Comparison of ENCODE assay signal across 8 mouse cellular contexts in the genomic region with DNA sequence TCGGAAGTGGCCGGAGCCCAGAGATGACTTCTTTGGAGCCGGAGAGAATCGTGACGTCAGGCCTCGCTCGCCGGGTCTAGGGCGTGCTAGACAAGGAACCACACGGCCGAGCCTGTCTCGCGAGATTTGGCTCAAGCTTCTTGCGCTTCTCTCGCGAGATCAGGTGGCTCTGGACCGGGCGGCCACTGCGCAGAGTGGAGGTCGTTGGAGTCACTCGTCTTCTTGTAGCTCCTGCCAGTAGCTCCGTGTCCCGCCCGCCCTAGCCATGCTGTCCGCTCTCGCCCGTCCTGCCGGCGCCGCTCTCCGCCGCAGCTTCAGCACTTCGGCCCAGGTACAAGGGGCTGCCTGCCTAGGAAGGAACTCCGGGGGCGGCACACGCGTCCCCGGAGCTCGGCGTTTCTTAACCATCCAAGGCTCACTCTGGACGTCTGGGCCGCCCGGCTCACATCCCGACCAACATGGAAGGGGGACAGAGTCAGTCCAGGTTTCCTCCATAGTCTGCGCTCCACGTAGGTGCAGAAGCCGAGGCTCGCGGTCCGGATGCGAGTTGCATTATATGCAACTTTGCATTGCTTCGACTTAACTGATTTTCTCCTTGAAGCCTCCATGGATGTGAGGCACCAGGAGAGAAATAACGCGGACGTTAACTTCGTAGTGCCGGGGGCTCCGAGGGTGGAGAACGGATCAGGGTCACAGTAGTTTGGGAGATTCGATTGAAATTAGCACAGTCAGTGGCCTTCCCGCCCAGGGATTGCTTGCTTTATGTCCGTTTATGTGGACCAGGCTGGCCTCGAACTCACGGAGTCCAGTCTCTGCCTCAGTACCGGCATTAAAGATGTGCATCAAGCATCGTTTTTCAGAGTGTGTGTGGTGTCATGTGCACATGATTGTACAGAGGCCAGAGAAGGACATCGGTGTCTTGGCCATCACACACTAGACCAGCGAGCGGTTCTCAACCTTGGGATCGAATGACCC. TPM values are rescaled to one million over a fixed set of nuclear protein-coding genes. Genes with fewer than 3 reads are reported as not detected.
A peak's percentile ranks its signal among the peaks of the same experiment; 100 is the strongest.
DNase-seq lines count a peak whose midpoint lies in the region; ATAC-seq and TF ChIP-seq lines count a peak whose summit lies in the region.

A gene (plus strand): TSS at position 10 of the 975 bp plus-strand sequence.

- TF ChIP-seq POLR2A in brain, embryonic 14.5 days (IDR thresholded peaks at IDR 0.05; ENCODE audit: borderline replicate concordance, extremely low read depth, insufficient read depth, insufficient read length, poor library complexity, severe bottlenecking), result peak; percentile 76; the same call in 1 of the 2 replicates
- peak; percentile 97 for TF ChIP-seq POLR2A in liver, adult 2 months (IDR thresholded peaks at IDR 0.05; ENCODE audit: extremely low read depth, insufficient read depth, low read length)
- peak; percentile 99 for TF ChIP-seq POLR2A in myocyte (IDR thresholded peaks at IDR 0.05; ENCODE audit: insufficient read length, low read depth)

- H3K4me3 ChIP-seq in C2C12 (ENCODE audit: insufficient read depth, poor library complexity, severe bottlenecking) (peak within 1 kb of the TSS; percentile 97), myocyte (peak within 1 kb of the TSS; percentile 99)
- peak within 1 kb of the TSS; percentile 89 for H3K4me3 ChIP-seq in erythroblast, embryonic 14.5 days (replicated peaks)
- peak within 1 kb of the TSS; percentile 92 for H3K4me3 ChIP-seq in heart, embryonic 11.5 days (ENCODE audit: low read depth, low read length)
- H3K4me3 ChIP-seq in kidney, embryonic 16.5 days (ENCODE audit: low read length), result peak within 1 kb of the TSS; percentile 91
- peak within 1 kb of the TSS; percentile 86 for H3K4me3 ChIP-seq in liver, adult 2 months (ENCODE audit: insufficient read depth, low read depth, low read length)

- H3K79me2 ChIP-seq in C2C12 (ENCODE audit: control insufficient read depth, insufficient read depth) (peaks cover 54% of the 10 kb centered on the region), myocyte (ENCODE audit: control insufficient read depth, insufficient read depth) (peaks cover 38% of the 10 kb centered on the region)
- H3K79me2 ChIP-seq in liver, adult 2 months (ENCODE audit: control insufficient read depth, insufficient read depth, low read length), result peaks cover 18% of the 10 kb centered on the region; the same call in 1 of the 2 replicates

- no peak for TF ChIP-seq CTCF in C2C12 (IDR thresholded peaks at IDR 0.05; ENCODE audit: control insufficient read depth, insufficient read depth, insufficient read length)
- TF ChIP-seq CTCF in brain, embryonic 14.5 days (IDR thresholded peaks at IDR 0.05; ENCODE audit: borderline replicate concordance, extremely low read depth, insufficient read depth, insufficient read length), result no peak
- TF ChIP-seq CTCF in liver, adult 2 months (IDR thresholded peaks at IDR 0.05; ENCODE audit: low read depth, low read length), result no peak

- WGBS in heart, embryonic 11.5 days (ENCODE audit: insufficient replicate concordance), result under 1% methylated on average over 70 of the region's 70 CpGs
- WGBS in kidney, embryonic 16.5 days, result under 1% methylated on average over 69 of the region's 70 CpGs
- WGBS in liver, adult 2 months, result under 1% methylated on average over 70 of the region's 70 CpGs

- H3K4me2 ChIP-seq in heart, embryonic 11.5 days, result peak within 1 kb of the TSS; percentile 84
- H3K4me2 ChIP-seq in kidney, embryonic 16.5 days (replicated peaks; ENCODE audit: low read depth, low read length), result peak within 1 kb of the TSS; percentile 81
- H3K4me2 ChIP-seq in myocyte (ENCODE audit: low read depth), result peak within 1 kb of the TSS; percentile 92

- H3K9me3 ChIP-seq in erythroblast, embryonic 14.5 days (ENCODE audit: control insufficient read depth, low read length), result no peaks in the 10 kb centered on the region
- no peaks in the 10 kb centered on the region for H3K9me3 ChIP-seq in heart, embryonic 11.5 days (replicated peaks; ENCODE audit: control insufficient read depth, low read length)
- no peaks in the 10 kb centered on the region for H3K9me3 ChIP-seq in kidney, embryonic 16.5 days (ENCODE audit: low read length)

- H3K79me3 ChIP-seq in C2C12 (ENCODE audit: low read depth), result peaks cover 46% of the 10 kb centered on the region

- peak within 1 kb of the TSS; percentile 87 for H3ac ChIP-seq in C2C12 (ENCODE audit: control insufficient read depth, insufficient read length, low read depth)
- peak within 1 kb of the TSS; percentile 67 for H3ac ChIP-seq in myocyte (ENCODE audit: control insufficient read depth, insufficient read length)

- H3K4me1 ChIP-seq in erythroblast, embryonic 14.5 days (ENCODE audit: control insufficient read depth), result peaks cover 47% of the 10 kb centered on the region
- H3K4me1 ChIP-seq in heart, embryonic 11.5 days (ENCODE audit: control insufficient read depth, insufficient read depth, low read length), result peaks cover 20% of the 10 kb centered on the region
- peaks cover 30% of the 10 kb centered on the region for H3K4me1 ChIP-seq in kidney, embryonic 16.5 days (ENCODE audit: insufficient read depth, low read length)
- peaks cover 48% of the 10 kb centered on the region for H3K4me1 ChIP-seq in liver, adult 2 months (ENCODE audit: control insufficient read depth, insufficient read depth, low read length)

- peak within 1 kb of the TSS; percentile 97 for H3K27ac ChIP-seq in heart, embryonic 11.5 days (ENCODE audit: low read depth, low read length)
- peak within 1 kb of the TSS; percentile 95 for H3K27ac ChIP-seq in kidney, embryonic 16.5 days (ENCODE audit: low read length)
- peak within 1 kb of the TSS; percentile 90 for H3K27ac ChIP-seq in liver, adult 2 months (replicated peaks; ENCODE audit: insufficient read depth, low read depth, low read length)

- H3K27me3 ChIP-seq in C2C12 (ENCODE audit: control insufficient read depth, insufficient read depth, insufficient read length) (no peaks in the 10 kb centered on the region), myocyte (ENCODE audit: control insufficient read depth, insufficient read depth, insufficient read length) (no peaks in the 10 kb centered on the region)
- peaks cover 5% of the 10 kb centered on the region for H3K27me3 ChIP-seq in erythroblast, embryonic 14.5 days (ENCODE audit: control insufficient read depth)
- no peaks in the 10 kb centered on the region for H3K27me3 ChIP-seq in heart, embryonic 11.5 days (ENCODE audit: control insufficient read depth, insufficient read depth, low read length)
- H3K27me3 ChIP-seq in kidney, embryonic 16.5 days (ENCODE audit: insufficient read depth, low read length), result no peaks in the 10 kb centered on the region
- H3K27me3 ChIP-seq in liver, adult 2 months (ENCODE audit: control insufficient read depth, insufficient read depth, low read length), result no peaks in the 10 kb centered on the region
- H3K27me3 ChIP-seq in splenic B cell, adult 2 months (ENCODE audit: control insufficient read depth, insufficient read depth, low read length, poor library complexity, severe bottlenecking), result no peaks in the 10 kb centered on the region

- H3K36me3 ChIP-seq in C2C12 (ENCODE audit: control insufficient read depth, insufficient read depth) (peaks cover 23% of the 10 kb centered on the region), myocyte (ENCODE audit: control insufficient read depth, insufficient read depth) (peaks cover 17% of the 10 kb centered on the region)
- peaks cover 40% of the 10 kb centered on the region for H3K36me3 ChIP-seq in erythroblast, embryonic 14.5 days (ENCODE audit: control insufficient read depth)
- H3K36me3 ChIP-seq in heart, embryonic 11.5 days (ENCODE audit: control insufficient read depth, insufficient read depth, low read length), result peaks cover 19% of the 10 kb centered on the region
- H3K36me3 ChIP-seq in kidney, embryonic 16.5 days (ENCODE audit: insufficient read depth, low read length), result peaks cover 12% of the 10 kb centered on the region
- peaks cover 5% of the 10 kb centered on the region for H3K36me3 ChIP-seq in liver, adult 2 months (ENCODE audit: control insufficient read depth, insufficient read depth, low read length)
- H3K36me3 ChIP-seq in splenic B cell, adult 2 months (ENCODE audit: control insufficient read depth, insufficient read depth, low read length, poor library complexity, severe bottlenecking), result no peaks in the 10 kb centered on the region

- DNase-seq in brain, embryonic 14.5 days (ENCODE audit: low read depth), result peak; percentile 100
- peak; percentile 98 for DNase-seq in liver, adult 2 months (ENCODE audit: extremely low read depth, low read depth, low spot score)
- peak; percentile 100 for DNase-seq in splenic B cell, adult 2 months (ENCODE audit: low read depth, low spot score)

- ATAC-seq in heart, embryonic 11.5 days (replicated peaks; ENCODE audit: insufficient number of reproducible peaks, low FRiP score, low TSS enrichment), result peak; percentile 97
- peak; percentile 98 for ATAC-seq in kidney, embryonic 16.5 days (ENCODE audit: low FRiP score, low TSS enrichment)

- H3K9ac ChIP-seq in heart, embryonic 11.5 days (ENCODE audit: low read depth, low read length), result peak within 1 kb of the TSS; percentile 99
- peak within 1 kb of the TSS; percentile 95 for H3K9ac ChIP-seq in kidney, embryonic 16.5 days (replicated peaks; ENCODE audit: low read length)
- peak within 1 kb of the TSS; percentile 94 for H3K9ac ChIP-seq in liver, adult 2 months (ENCODE audit: low read depth, low read length)

TF ChIP-seq in C2C12, 6 proteins besides CTCF, POLR2A, EP300 and RAD21:
- TF ChIP-seq MYOD1 (IDR thresholded peaks at IDR 0.05; ENCODE audit: control insufficient read depth, insufficient read length, low read depth), result no peak
- TF ChIP-seq MAX (IDR thresholded peaks at IDR 0.05), result peak; percentile 26

TF ChIP-seq in myocyte, 11 proteins besides CTCF, POLR2A, EP300 and RAD21 (continues in another document):
- TF ChIP-seq E2F4 (IDR thresholded peaks at IDR 0.05; ENCODE audit: insufficient read depth), result no peak
- TF ChIP-seq MYOG (IDR thresholded peaks at IDR 0.05; ENCODE audit: control insufficient read depth in 1 of 3, insufficient read depth in 1 of 3, insufficient read length in 2 of 3, low read depth in 2 of 3), result no peak
- no peak for TF ChIP-seq MYOD1 (IDR thresholded peaks at IDR 0.05; ENCODE audit: control insufficient read depth in 1 of 3, insufficient read length in 2 of 3, low read depth in 2 of 3)
- no peak for TF ChIP-seq CEBPB (IDR thresholded peaks at IDR 0.05; ENCODE audit: insufficient read depth, poor library complexity, severe bottlenecking)
- no peak for TF ChIP-seq TCF12 (IDR thresholded peaks at IDR 0.05; ENCODE audit: insufficient read depth, poor library complexity, severe bottlenecking)
- peak; percentile 98 for TF ChIP-seq POLR2AphosphoS2 (IDR thresholded peaks at IDR 0.05; ENCODE audit: insufficient read length, low read depth)
- TF ChIP-seq MAX (IDR thresholded peaks at IDR 0.05; ENCODE audit: low read depth), result no peak

RNA-seq across cellular contexts. Expression of the gene that starts here (rescaled TPM):
- polyA plus RNA-seq in C2C12 (2012; fragmentation: generic; extraction: Trizol) (700 TPM), myocyte (2012; fragmentation: generic; extraction: Trizol) (725 TPM)
- polyA plus RNA-seq in brain, embryonic 14.5 days (2012; rRNA removed), result 476 and 499 TPM in 2 replicates
- 54.3 and 58.5 TPM in 2 replicates for polyA plus RNA-seq in erythroblast, embryonic 14.5 days (2012)
- 955 and 984 TPM in 2 replicates for polyA plus RNA-seq in heart, embryonic 11.5 days (2014; fragmentation: Nextera tagmentation; extraction: Ambion mirVana)
- polyA plus RNA-seq in kidney, embryonic 16.5 days (2015; fragmentation: Nextera tagmentation; extraction: Ambion mirVana), result 690 and 691 TPM in 2 replicates
- 108 and 176 TPM in 2 replicates for total RNA-seq in liver, adult 2 months (2014; rRNA removed)
- 361 and 418 TPM in 2 replicates for polyA plus RNA-seq in liver, adult 2 months (2012; rRNA removed)

Comparison
In these comparisons a context has a peak if more than half of its experiments do, and no peak if none do; other contexts are left out.
1. Peak in every context shown above with its lines: DNase-seq, ATAC-seq, H3K4me3 ChIP-seq and H3K27ac ChIP-seq.